Mouse (Mus musculus): ENCODE results near the gene Ces1f. TPM values are rescaled to one million over a fixed set of nuclear protein-coding genes. Genes with fewer than 3 reads are reported as not detected.

The Ces1f gene
- polyA plus RNA-seq (2016; fragmentation: Nextera tagmentation; extraction: Ambion mirVana): not detected in 2 replicates

DNA sequence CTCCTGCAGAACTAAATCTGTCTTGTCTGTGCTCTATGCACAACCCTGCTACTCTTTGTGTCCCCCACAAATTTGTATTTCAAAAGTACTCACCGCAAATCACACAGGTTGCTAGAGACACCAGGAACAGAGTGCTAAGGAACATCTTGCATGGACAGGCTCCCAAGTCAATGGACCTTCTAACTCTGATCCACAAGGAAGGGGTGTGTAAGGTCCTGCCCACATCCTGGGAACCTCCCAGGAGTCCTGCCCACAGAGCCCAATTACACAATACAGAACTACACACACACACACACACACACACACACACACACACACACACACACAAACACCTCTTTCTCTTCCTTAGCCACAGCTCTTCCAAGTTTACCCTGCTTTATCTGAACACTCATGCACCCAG, at the start of gene Ces1f:
Gene Ces1f (minus strand): TSS at position 192 of the 400 bp plus-strand sequence.
- H3K27ac ChIP-seq: no peak within 1 kb of the TSS
- no peak for DNase-seq (ENCODE audit: extremely low spot score, low spot score)
- whole genome bisulfite sequencing: 92% methylated on average over 1 of the region's 1 CpGs

DNA sequence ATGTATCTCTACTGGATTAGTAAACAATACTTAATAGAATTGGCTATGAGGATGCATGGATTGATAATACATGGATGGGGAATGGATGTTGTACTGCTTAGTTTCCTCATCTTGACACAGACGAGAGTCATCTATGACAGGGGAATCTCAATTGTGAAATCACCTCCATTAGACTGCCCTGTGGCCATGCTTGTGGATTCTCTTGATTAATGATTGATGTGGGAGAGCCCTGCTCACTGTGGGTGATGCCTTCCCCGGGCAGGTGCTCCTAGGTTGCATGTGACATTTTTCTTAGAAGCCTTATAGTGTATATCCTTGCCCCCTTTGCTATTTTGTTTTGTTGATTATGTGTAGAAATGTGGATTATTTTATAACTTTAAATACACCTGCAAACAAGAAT, 45.6 kb upstream of the Ces1f start:
- no peaks in the 10 kb centered on the region for H3K4me1 ChIP-seq
- 80% methylated on average over 2 of the region's 2 CpGs for WGBS
- H3K27ac ChIP-seq: no peak overlapping the region
- H3K9me3 ChIP-seq: no peaks in the 10 kb centered on the region
- H3K27me3 ChIP-seq (ENCODE audit: poor library complexity, severe bottlenecking): no peaks in the 10 kb centered on the region
- no peak overlapping the region for H3K4me3 ChIP-seq
- DNase-seq (ENCODE audit: extremely low spot score, low spot score): no peak
- no peaks in the 10 kb centered on the region for H3K36me3 ChIP-seq (replicated peaks)

More for the DNA sequence above, at the start of gene Ces1f:
- Histone ChIP-seq H3K4me1 (0 out of 2 replicates have a peak, but pooled peaks cover 3% of the 10 kb centered on the region), H3K9me3 (no peaks in the 10 kb centered on the region), H3K36me3 (replicated peaks) (no peaks in the 10 kb centered on the region), H3K27me3 (ENCODE audit: poor library complexity, severe bottlenecking) (no peaks in the 10 kb centered on the region), H3K4me3 (no peak within 1 kb of the TSS)

DNA sequence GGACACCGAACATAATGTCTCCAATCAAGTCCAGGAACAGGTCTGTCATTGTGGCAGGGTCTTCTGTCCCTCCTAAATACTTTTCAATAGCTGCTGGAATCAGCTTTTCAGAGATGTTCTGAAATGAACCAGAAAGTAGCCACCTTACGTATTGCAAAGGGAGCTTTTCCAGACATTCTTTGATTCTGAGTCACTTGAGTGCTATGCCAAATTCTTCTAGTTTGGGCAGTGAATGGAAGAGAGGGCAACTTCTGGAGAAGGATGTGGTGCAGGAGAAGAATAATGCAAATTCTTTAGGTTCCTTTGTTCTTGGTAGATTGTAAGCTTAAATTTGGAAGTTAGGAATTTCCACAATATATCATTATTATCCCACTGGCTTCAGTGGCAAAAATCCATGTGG, 37.5 kb upstream of the Ces1f start:
- H3K9me3 ChIP-seq: no peaks in the 10 kb centered on the region
- no peak for DNase-seq (ENCODE audit: extremely low spot score, low spot score)
- no peak overlapping the region for H3K27ac ChIP-seq
- H3K4me3 ChIP-seq: no peak overlapping the region
- no peaks in the 10 kb centered on the region for H3K4me1 ChIP-seq
- H3K27me3 ChIP-seq (ENCODE audit: poor library complexity, severe bottlenecking): no peaks in the 10 kb centered on the region
- WGBS: 92% methylated on average over 2 of the region's 2 CpGs
- H3K36me3 ChIP-seq (replicated peaks): no peaks in the 10 kb centered on the region

DNA sequence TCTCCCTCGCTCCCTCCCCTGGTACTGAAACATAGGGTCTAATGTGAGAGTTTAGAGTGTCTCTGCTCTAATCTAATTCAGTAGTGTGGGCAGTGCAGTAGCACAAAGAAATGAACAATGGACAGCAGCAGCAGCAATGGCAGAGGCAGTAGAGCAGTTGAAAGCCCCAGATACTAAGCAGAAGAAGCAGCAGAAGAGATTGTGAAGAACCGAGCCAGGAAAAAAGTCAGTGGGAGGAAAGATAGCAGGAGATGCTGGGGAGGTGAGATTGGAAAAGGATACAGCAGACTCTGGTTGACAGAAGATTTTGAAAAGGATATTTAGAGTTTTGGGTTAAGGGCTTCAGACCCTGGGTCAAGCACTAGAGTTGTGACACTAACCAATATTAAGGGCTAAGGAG, 36.0 kb upstream of the Ces1f start:
- H3K27me3 ChIP-seq (ENCODE audit: poor library complexity, severe bottlenecking): no peaks in the 10 kb centered on the region
- H3K36me3 ChIP-seq (replicated peaks): no peaks in the 10 kb centered on the region
- no peaks in the 10 kb centered on the region for H3K9me3 ChIP-seq
- no peak overlapping the region for H3K4me3 ChIP-seq
- H3K4me1 ChIP-seq: no peaks in the 10 kb centered on the region
- 81% methylated on average over 2 of the region's 2 CpGs for WGBS
- no peak for DNase-seq (ENCODE audit: extremely low spot score, low spot score)
- H3K27ac ChIP-seq: no peak overlapping the region

DNA sequence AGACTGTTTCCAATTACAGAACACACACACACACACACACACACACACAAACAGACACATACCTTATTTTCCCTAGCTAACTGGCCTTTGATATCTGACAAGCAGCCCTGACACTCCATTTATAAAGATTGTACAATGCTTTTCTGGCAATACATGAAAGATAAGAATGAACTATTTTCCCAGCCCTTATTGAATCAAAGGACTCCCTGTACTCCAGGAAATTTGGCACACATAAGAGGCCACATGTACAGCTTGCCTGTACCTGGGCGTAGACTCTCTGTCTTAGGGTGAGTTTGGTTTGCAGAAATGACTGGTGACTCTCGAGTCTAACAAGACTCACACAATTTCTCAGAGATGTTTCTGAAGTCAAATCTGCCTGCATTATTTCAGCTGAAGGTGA, 4.3 kb upstream of the Ces1f start:
- 94% methylated on average over 2 of the region's 2 CpGs for WGBS
- H3K27me3 ChIP-seq (ENCODE audit: poor library complexity, severe bottlenecking): no peaks in the 10 kb centered on the region
- no peak overlapping the region for H3K4me3 ChIP-seq
- no peaks in the 10 kb centered on the region for H3K36me3 ChIP-seq (replicated peaks)
- H3K9me3 ChIP-seq: no peaks in the 10 kb centered on the region
- no peak for DNase-seq (ENCODE audit: extremely low spot score, low spot score)
- H3K4me1 ChIP-seq: 0 out of 2 replicates have a peak, but pooled peaks cover 3% of the 10 kb centered on the region
- H3K27ac ChIP-seq: no peak overlapping the region

DNA sequence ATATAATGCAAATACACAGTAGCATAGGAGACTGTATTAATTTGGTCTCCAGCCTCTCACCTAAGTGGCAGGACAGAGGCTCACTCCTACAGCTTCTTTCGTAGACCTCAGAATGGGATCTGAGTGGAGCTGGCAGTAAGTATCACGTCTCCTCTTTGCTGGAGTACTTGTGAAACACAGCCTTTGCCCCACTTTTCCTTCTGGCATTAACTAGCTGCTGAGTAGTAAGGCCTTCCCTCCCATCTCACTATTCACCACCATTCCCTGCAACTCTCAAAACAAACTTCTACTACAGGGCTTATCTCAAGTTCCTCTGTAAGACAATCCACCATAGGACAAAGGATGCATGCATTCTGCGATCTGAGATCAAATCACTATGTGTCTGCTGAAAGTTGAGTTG, 2.8 kb upstream of the Ces1f start:
- DNase-seq (ENCODE audit: extremely low spot score, low spot score): no peak
- 0 out of 2 replicates have a peak, but pooled peaks cover 3% of the 10 kb centered on the region for H3K4me1 ChIP-seq
- no peak overlapping the region for H3K4me3 ChIP-seq
- H3K27me3 ChIP-seq (ENCODE audit: poor library complexity, severe bottlenecking): no peaks in the 10 kb centered on the region
- no peak overlapping the region for H3K27ac ChIP-seq
- WGBS: 87% methylated on average over 3 of the region's 3 CpGs
- no peaks in the 10 kb centered on the region for H3K9me3 ChIP-seq
- no peaks in the 10 kb centered on the region for H3K36me3 ChIP-seq (replicated peaks)

DNA sequence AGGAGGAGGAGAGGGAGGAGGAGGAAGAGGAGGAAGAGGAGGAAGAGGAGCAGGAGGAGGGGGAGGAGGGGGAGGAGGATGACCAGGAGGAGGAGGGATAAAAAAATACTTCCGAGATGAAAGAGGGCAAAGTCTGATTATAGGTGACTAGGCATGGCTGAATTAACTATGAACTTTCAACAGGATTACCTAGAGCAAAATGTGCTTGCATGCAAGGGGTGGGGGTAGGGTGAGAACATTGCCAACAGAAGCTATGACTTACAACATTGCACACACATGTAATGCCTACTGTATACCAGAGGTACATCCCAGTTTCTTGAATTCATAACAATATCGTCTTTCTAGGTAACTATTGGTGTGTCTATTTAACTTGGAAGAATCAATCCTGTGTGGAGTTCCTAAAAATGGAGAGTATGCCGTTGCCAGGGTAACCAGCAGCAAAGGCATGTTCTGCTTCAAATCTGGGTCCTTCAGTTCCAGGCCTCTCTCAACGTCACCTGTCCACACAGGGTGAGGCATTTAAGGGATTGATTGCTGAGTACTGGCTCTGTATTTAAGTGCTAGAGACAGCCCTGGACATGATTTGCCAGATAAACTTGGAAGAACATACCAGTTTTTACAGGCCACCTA, 1.3 kb downstream of the Ces1f start:
- 85% methylated on average over 4 of the region's 4 CpGs for WGBS
- Histone ChIP-seq H3K36me3 (replicated peaks) (no peaks in the 10 kb centered on the region), H3K27me3 (ENCODE audit: poor library complexity, severe bottlenecking) (no peaks in the 10 kb centered on the region), H3K9me3 (no peaks in the 10 kb centered on the region), H3K4me1 (0 out of 2 replicates have a peak, but pooled peaks cover 3% of the 10 kb centered on the region), H3K27ac (no peak overlapping the region), H3K4me3 (no peak overlapping the region)
- no peak for DNase-seq (ENCODE audit: extremely low spot score, low spot score)

DNA sequence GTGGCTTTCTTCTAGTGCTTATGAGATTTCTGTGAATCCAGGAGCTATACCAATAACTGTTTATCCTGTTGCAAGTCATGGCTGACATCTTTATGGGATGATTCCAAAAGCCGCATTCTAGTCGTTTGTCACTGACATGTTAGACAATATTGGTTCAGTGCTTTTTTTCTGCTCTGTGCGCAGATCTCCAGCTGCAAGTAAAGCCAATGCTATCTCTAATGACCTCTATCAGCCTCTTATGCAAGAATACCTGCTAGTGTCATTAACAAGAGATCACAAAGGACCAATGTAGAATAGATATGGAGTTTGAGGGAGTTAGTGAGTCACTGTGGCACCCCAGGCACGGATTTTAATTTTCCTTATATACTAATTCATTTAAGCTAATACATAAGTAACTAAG, 4.9 kb downstream of the Ces1f start:
- DNase-seq (ENCODE audit: extremely low spot score, low spot score): no peak
- 91% methylated on average over 4 of the region's 4 CpGs for WGBS
- Histone ChIP-seq H3K4me3 (no peak overlapping the region), H3K27me3 (ENCODE audit: poor library complexity, severe bottlenecking) (no peaks in the 10 kb centered on the region), H3K36me3 (replicated peaks) (no peaks in the 10 kb centered on the region), H3K9me3 (no peaks in the 10 kb centered on the region), H3K4me1 (no peaks in the 10 kb centered on the region), H3K27ac (no peak overlapping the region)

DNA sequence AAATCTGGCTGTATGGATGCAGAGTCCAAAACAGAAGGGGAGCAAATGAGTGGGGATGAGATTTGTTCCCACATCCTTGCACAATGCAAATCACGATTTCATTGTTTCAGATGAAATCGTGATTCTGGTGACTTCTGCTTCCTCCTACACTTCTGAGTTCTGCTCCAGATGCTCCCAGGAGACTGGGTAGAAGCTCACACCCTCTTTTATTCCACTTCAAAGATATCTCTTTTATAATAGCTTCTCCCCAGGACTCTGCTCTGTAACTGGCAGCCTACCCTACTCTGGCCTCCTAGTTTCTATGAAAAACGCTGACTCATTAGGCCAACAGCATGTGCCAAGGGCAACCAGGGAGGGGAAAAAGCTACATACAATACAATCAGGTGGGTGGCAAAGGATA, 6.2 kb downstream of the Ces1f start:
- no peak for DNase-seq (ENCODE audit: extremely low spot score, low spot score)
- no peak overlapping the region for H3K27ac ChIP-seq
- H3K36me3 ChIP-seq (replicated peaks): no peaks in the 10 kb centered on the region
- H3K9me3 ChIP-seq: no peaks in the 10 kb centered on the region
- H3K4me3 ChIP-seq: no peak overlapping the region
- no peaks in the 10 kb centered on the region for H3K27me3 ChIP-seq (ENCODE audit: poor library complexity, severe bottlenecking)
- WGBS: 93% methylated on average over 3 of the region's 3 CpGs
- H3K4me1 ChIP-seq: no peaks in the 10 kb centered on the region

DNA sequence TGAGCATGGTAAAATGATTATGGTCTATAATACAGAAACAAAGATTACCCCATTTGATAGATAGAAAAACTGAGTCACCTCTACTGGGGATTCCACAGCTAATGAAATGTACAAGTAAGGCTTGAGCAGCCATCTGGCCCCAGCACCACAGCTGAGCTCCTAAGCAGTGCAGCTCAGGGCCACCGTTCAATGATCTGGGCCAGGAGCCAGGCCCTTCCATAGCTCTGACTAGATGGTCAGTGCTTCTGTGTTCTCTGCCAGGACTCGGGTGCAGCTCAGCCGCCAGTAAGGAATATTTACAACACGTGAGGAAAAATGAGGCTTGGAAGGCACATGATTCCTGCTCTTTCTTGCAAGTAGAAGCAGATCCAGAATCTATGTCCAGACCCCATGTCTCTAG, 6.9 kb downstream of the Ces1f start:
- H3K27ac ChIP-seq: no peak overlapping the region
- no peak overlapping the region for H3K4me3 ChIP-seq
- H3K36me3 ChIP-seq (replicated peaks): no peaks in the 10 kb centered on the region
- DNase-seq (ENCODE audit: extremely low spot score, low spot score): no peak
- no peaks in the 10 kb centered on the region for H3K9me3 ChIP-seq
- WGBS: 88% methylated on average over 4 of the region's 4 CpGs
- H3K27me3 ChIP-seq (ENCODE audit: poor library complexity, severe bottlenecking): no peaks in the 10 kb centered on the region
- H3K4me1 ChIP-seq: no peaks in the 10 kb centered on the region

DNA sequence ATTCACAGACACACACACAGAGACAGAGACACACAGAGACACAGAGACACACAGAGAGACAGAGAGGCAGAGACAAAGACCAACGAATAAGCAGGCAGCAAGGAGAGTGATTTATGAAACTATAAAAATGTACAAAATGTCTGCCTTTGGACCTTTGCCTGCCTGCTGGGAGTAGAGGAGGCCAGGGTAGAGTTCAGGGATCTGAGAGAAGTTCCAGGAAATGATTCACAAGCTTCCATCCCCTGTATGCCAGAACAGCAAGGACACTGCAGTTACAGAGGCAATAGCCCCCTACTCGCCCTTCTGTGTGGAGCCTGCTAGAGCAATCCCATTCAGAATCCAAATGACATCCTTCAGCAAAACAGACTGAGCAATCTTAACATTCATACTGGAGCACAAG, 18.1 kb downstream of the Ces1f start:
- WGBS: 80% methylated on average over 2 of the region's 2 CpGs
- H3K9me3 ChIP-seq: no peaks in the 10 kb centered on the region
- no peak for DNase-seq (ENCODE audit: extremely low spot score, low spot score)
- H3K4me3 ChIP-seq: no peak overlapping the region
- H3K27me3 ChIP-seq (ENCODE audit: poor library complexity, severe bottlenecking): no peaks in the 10 kb centered on the region
- H3K36me3 ChIP-seq (replicated peaks): no peaks in the 10 kb centered on the region
- no peak overlapping the region for H3K27ac ChIP-seq
- H3K4me1 ChIP-seq: no peaks in the 10 kb centered on the region

DNA sequence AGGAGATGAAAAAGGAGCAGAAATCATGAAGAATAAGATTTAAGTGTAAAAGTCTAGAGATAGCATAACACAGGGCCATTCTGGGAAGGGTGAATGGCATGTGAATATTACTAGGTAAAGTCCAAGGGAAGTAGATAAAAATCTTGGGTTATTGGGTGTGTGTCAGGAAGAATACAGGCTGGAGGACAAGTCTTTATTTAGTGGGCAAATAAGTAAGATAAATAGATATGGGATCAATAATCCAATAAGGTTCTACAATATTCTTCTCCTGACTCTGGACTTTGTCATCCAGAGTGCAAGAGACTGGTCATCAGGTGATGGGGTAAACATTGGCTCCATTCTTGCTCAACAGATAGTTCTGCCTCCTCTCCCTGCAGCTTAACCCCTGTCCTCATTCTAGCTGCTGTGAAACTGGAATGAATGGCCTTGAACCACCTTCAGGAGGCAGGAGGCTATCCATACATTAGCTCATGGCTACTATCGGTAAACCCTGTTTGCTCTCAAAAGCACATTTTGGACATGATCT, 27.1 kb downstream of the Ces1f start:
- H3K27me3 ChIP-seq (ENCODE audit: poor library complexity, severe bottlenecking): no peaks in the 10 kb centered on the region
- no peak for DNase-seq (ENCODE audit: extremely low spot score, low spot score)
- 93% methylated on average over 1 of the region's 1 CpGs for WGBS
- H3K36me3 ChIP-seq (replicated peaks): no peaks in the 10 kb centered on the region
- no peaks in the 10 kb centered on the region for H3K9me3 ChIP-seq
- no peak overlapping the region for H3K27ac ChIP-seq
- no peak overlapping the region for H3K4me3 ChIP-seq
- H3K4me1 ChIP-seq: no peaks in the 10 kb centered on the region

DNA sequence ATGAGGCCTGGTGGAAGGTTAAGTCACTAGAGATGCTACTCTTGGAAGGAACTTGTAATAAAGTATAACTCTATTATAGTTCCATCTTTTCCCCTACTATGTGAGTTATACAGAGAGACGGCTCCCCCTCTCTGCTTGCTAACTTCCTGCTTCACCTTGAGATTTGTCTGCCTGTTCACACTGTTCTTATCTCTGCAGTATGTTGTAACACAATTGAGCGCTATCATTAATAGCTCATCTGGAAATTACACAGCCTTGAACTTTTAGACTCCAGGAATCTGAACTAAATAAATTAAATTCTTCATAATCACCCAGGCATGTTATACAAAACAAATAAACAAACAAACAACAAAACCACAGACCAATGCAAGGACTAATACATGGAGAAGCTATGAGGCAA, 33.5 kb downstream of the Ces1f start:
- Histone ChIP-seq H3K4me3 (no peak overlapping the region), H3K27ac (no peak overlapping the region), H3K4me1 (no peaks in the 10 kb centered on the region), H3K27me3 (ENCODE audit: poor library complexity, severe bottlenecking) (no peaks in the 10 kb centered on the region), H3K36me3 (replicated peaks) (no peaks in the 10 kb centered on the region), H3K9me3 (no peaks in the 10 kb centered on the region)
- 93% methylated on average over 2 of the region's 2 CpGs for WGBS
- DNase-seq (ENCODE audit: extremely low spot score, low spot score): no peak

DNA sequence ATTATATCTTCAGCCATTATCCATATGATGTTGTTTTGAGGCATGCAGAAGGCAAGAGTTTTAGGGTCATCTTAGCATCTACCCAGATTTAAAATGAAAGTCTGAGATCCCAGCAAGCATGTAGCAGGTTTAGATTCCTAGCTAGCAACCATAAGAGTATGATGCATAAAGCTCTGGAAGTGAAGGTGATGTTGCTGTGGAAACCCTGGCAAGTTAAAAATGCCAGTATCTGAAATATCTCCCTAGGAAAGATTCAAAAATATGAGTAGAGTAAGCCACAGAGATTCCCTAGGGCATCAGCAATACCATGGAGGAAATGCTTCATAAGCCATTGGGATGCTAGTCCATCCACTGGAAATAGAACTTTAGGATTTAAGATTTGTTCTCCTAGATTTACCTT, 39.7 kb downstream of the Ces1f start:
- Histone ChIP-seq H3K4me1 (no peaks in the 10 kb centered on the region), H3K36me3 (replicated peaks) (no peaks in the 10 kb centered on the region), H3K27me3 (ENCODE audit: poor library complexity, severe bottlenecking) (no peaks in the 10 kb centered on the region), H3K27ac (no peak overlapping the region), H3K9me3 (no peaks in the 10 kb centered on the region), H3K4me3 (no peak overlapping the region)
- no peak for DNase-seq (ENCODE audit: extremely low spot score, low spot score)

All from forebrain, embryonic 10.5 days (tissue).